Mouse (Mus musculus) hindbrain, embryonic 11.5 days (tissue): ENCODE data around the gene Lamtor3. TPM values are rescaled to one million over a fixed set of nuclear protein-coding genes. Genes with fewer than 3 reads are reported as not detected.

Experiments used
- ATAC-seq: fragments of 200-750 bp; cut with Nextera tagmentation; 2 replicates; pipeline ENCODE4 v1.8.0; 2017; ENCODE audit warnings: mild to moderate bottlenecking, moderate TSS enrichment, moderate library complexity; ENCODE audit not compliant: low FRiP score
- DNase-seq: peaks from one replicate; pipeline ENCODE4 v3.0.0-alpha.2; 2015; ENCODE audit warnings: low spot score
- H3K27ac ChIP-seq: fragments of 300-500 bp; sonication (generic); 2 replicates; pipeline ENCODE4 v1.5.1; 2014; ENCODE audit warnings: mild to moderate bottlenecking, low read depth, low read length
- H3K27me3 ChIP-seq: fragments of 300-500 bp; sonication (generic); 2 replicates; pipeline ENCODE4 v1.6.1; 2014; ENCODE audit warnings: mild to moderate bottlenecking, low read length, moderate library complexity, mixed read lengths; ENCODE audit not compliant: control insufficient read depth, insufficient read depth
- H3K36me3 ChIP-seq: fragments of 300-500 bp; sonication (generic); 2 replicates; pipeline ENCODE4 v1.6.1; 2014; ENCODE audit warnings: mild to moderate bottlenecking, low read length, moderate library complexity, mixed read lengths; ENCODE audit not compliant: control insufficient read depth, insufficient read depth
- H3K4me1 ChIP-seq: fragments of 300-500 bp; sonication (generic); replicated peaks from 2 replicates; pipeline ENCODE4 v1.6.1; 2014; ENCODE audit warnings: low read length, mixed read lengths; ENCODE audit not compliant: control insufficient read depth, insufficient read depth
- H3K4me2 ChIP-seq: fragments of 300-500 bp; sonication (generic); replicated peaks from 2 replicates; pipeline ENCODE4 v1.6.1; 2014; ENCODE audit warnings: mild to moderate bottlenecking, low read depth, low read length
- H3K4me3 ChIP-seq: fragments of 300-500 bp; sonication (generic); 2 replicates; pipeline ENCODE4 v1.5.1; 2014; ENCODE audit warnings: low read depth, low read length
- H3K9ac ChIP-seq: fragments of 300-500 bp; sonication (generic); 2 replicates; pipeline ENCODE4 v1.6.1; 2014; ENCODE audit warnings: low read depth, low read length
- H3K9me3 ChIP-seq: fragments of 300-500 bp; sonication (generic); 2 replicates; pipeline ENCODE4 v1.6.1; 2016; ENCODE audit warnings: low read length; ENCODE audit not compliant: control insufficient read depth
- WGBS: fragments of 180-500 bp; shearing (Covaris S2); extraction: QIAGEN DNeasy Blood & Tissue Kit; methylation state at CpG from one replicate; pipeline ENCODE4 v1.1.7; 2014; 5-methylcytosine and 5-hydroxymethylcytosine counted together
- polyA plus RNA-seq: library from polyadenylated mRNA; unstranded; fragments of >200 nt; fragmentation: Nextera tagmentation; extraction: Ambion mirVana; gene quantifications from 2 replicates; pipeline ENCODE4 v1.2.1, GENCODE M21; 2014

Lamtor3 gene
- polyA plus RNA-seq, 1 experiment from 2014 or later = 96.9 TPM

- Histone ChIP-seq H3K27me3 (no peaks in the 10 kb centered on the region), H3K27ac (no peak overlapping the region), H3K4me1 (no peaks in the 10 kb centered on the region), H3K4me2 (no peak overlapping the region), H3K9me3 (no peaks in the 10 kb centered on the region), H3K9ac (no peak overlapping the region), H3K4me3 (no peak overlapping the region), H3K36me3 (no peaks in the 10 kb centered on the region)
- 31% methylated on average over 7 of the region's 7 CpGs for WGBS
- DNase-seq (no peak), ATAC-seq (0 out of 2 replicates have a peak, but pooled peaks have one; percentile 22)
Measured at GRCm38 (mm10) chr3:137951819-137952218, 33.5 kb downstream of the Lamtor3 start.

GRCm38 (mm10) chr3:137952225-137952913 lies 34.1 kb downstream of the Lamtor3 start:
- WGBS = 83% methylated on average over 4 of the region's 4 CpGs

GRCm38 (mm10) chr3:137952914-137953880 lies 34.9 kb downstream of the Lamtor3 start:
- no peaks in the 10 kb centered on the region for H3K36me3 ChIP-seq
- 66% methylated on average over 14 of the region's 14 CpGs for WGBS
- no peaks in the 10 kb centered on the region for H3K27me3 ChIP-seq
- DNase-seq = peak; percentile 61
- H3K9ac ChIP-seq = no peak overlapping the region
- no peak overlapping the region for H3K4me2 ChIP-seq
- ATAC-seq = peak; percentile 73
- no peaks in the 10 kb centered on the region for H3K9me3 ChIP-seq
- H3K4me3 ChIP-seq = no peak overlapping the region
- no peaks in the 10 kb centered on the region for H3K4me1 ChIP-seq
- H3K27ac ChIP-seq = no peak overlapping the region

More at GRCm38 (mm10) chr3:137952225-137952913, 34.1 kb downstream of the Lamtor3 start:
- H3K4me1 ChIP-seq = no peaks in the 10 kb centered on the region
- DNase-seq (no peak), ATAC-seq (peak; percentile 43; the same call in 1 of the 2 replicates)
- no peak overlapping the region for H3K9ac ChIP-seq
- H3K4me2 ChIP-seq = no peak overlapping the region
- H3K4me3 ChIP-seq = no peak overlapping the region
- H3K9me3 ChIP-seq = no peaks in the 10 kb centered on the region
- H3K36me3 ChIP-seq = no peaks in the 10 kb centered on the region
- H3K27ac ChIP-seq = no peak overlapping the region
- no peaks in the 10 kb centered on the region for H3K27me3 ChIP-seq

GRCm38 (mm10) chr3:137954256-137954916 lies 36.1 kb downstream of the Lamtor3 start:
- H3K4me2 ChIP-seq = no peak overlapping the region
- WGBS = 71% methylated on average over 23 of the region's 23 CpGs
- H3K4me3 ChIP-seq = no peak overlapping the region
- no peaks in the 10 kb centered on the region for H3K4me1 ChIP-seq
- no peaks in the 10 kb centered on the region for H3K36me3 ChIP-seq
- DNase-seq (no peak), ATAC-seq (no peak)
- no peaks in the 10 kb centered on the region for H3K9me3 ChIP-seq
- no peak overlapping the region for H3K27ac ChIP-seq
- no peaks in the 10 kb centered on the region for H3K27me3 ChIP-seq
- no peak overlapping the region for H3K9ac ChIP-seq

GRCm38 (mm10) chr3:137955560-137956081 lies 37.3 kb downstream of the Lamtor3 start:
- WGBS = 26% methylated on average over 16 of the region's 16 CpGs
- H3K4me2 ChIP-seq = no peak overlapping the region
- no peak overlapping the region for H3K9ac ChIP-seq

GRCm38 (mm10) chr3:137957864-137958263 lies 39.6 kb downstream of the Lamtor3 start:
- Histone ChIP-seq H3K9ac (no peak overlapping the region), H3K4me1 (no peaks in the 10 kb centered on the region), H3K9me3 (no peaks in the 10 kb centered on the region), H3K27ac (no peak overlapping the region), H3K4me3 (no peak overlapping the region), H3K36me3 (no peaks in the 10 kb centered on the region), H3K4me2 (no peak overlapping the region), H3K27me3 (no peaks in the 10 kb centered on the region)
- WGBS = 90% methylated on average over 9 of the region's 9 CpGs
- ATAC-seq (no peak), DNase-seq (no peak)

More at GRCm38 (mm10) chr3:137955560-137956081, 37.3 kb downstream of the Lamtor3 start:
- H3K4me1 ChIP-seq = no peaks in the 10 kb centered on the region
- H3K36me3 ChIP-seq = no peaks in the 10 kb centered on the region
- no peak overlapping the region for H3K27ac ChIP-seq
- DNase-seq (peak; percentile 13), ATAC-seq (no peak)
- H3K9me3 ChIP-seq = no peaks in the 10 kb centered on the region
- no peak overlapping the region for H3K4me3 ChIP-seq
- no peaks in the 10 kb centered on the region for H3K27me3 ChIP-seq

- Histone ChIP-seq H3K4me3 (no peak overlapping the region), H3K27ac (no peak overlapping the region), H3K4me1 (no peaks in the 10 kb centered on the region), H3K9me3 (no peaks in the 10 kb centered on the region), H3K9ac (no peak overlapping the region), H3K4me2 (no peak overlapping the region), H3K36me3 (no peaks in the 10 kb centered on the region), H3K27me3 (no peaks in the 10 kb centered on the region)
- no peak for DNase-seq
- 94% methylated on average over 4 of the region's 4 CpGs for WGBS
- no peak for ATAC-seq
Measured at GRCm38 (mm10) chr3:137958352-137958751, 40.0 kb downstream of the Lamtor3 start.

GRCm38 (mm10) chr3:137959456-137959855 lies 41.1 kb downstream of the Lamtor3 start:
- H3K36me3 ChIP-seq = no peaks in the 10 kb centered on the region
- no peaks in the 10 kb centered on the region for H3K27me3 ChIP-seq
- no peak overlapping the region for H3K27ac ChIP-seq
- H3K9ac ChIP-seq = no peak overlapping the region
- no peak overlapping the region for H3K4me2 ChIP-seq
- no peaks in the 10 kb centered on the region for H3K4me1 ChIP-seq
- no peaks in the 10 kb centered on the region for H3K9me3 ChIP-seq
- DNase-seq (no peak), ATAC-seq (no peak)
- WGBS = 89% methylated on average over 4 of the region's 4 CpGs
- H3K4me3 ChIP-seq = no peak overlapping the region
